Mouse (Mus musculus): Measurements from ENCODE around the gene Erp29. TPM values are rescaled to one million over a fixed set of nuclear protein-coding genes. Genes with fewer than 3 reads are reported as not detected.

Gene Erp29
- polyA plus RNA-seq (2012; ENCODE audit: low replicate concordance): 380 and 386 TPM in 2 replicates

GRCm38 (mm10) chr5:121452026-121452869 lies at the start of gene Erp29:
Gene Erp29, minus strand, starts transcription at chr5:121452506.

DNA sequence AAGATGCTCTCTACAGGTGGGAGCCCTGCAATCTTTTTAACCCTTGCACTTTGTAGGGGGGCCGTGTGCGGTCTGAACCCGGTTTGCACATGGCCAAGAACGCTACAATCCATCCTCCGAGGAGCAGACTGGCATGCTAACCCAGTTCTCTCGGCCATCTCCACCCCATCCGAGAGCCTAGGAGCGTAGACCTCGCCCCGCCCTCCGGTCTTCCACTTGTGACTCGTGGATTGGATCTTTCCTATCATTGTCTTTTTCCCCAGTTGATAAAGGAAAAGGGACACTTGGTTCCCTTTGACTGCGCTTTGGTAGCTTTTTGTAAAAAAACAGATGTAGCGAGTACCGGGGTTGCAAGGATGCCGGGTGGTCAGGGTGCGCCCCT lies 671 bp downstream of the Erp29 start, which contains the start of gene Tmem116:
Gene Tmem116, plus strand, starts transcription at position 250 of the 382 bp plus-strand sequence.

GRCm38 (mm10) chr5:121397187-121398145 lies 54.8 kb downstream of the Erp29 start, which contains the start of gene Naa25:
Gene Naa25, plus strand, starts transcription at chr5:121397936.

DNA sequence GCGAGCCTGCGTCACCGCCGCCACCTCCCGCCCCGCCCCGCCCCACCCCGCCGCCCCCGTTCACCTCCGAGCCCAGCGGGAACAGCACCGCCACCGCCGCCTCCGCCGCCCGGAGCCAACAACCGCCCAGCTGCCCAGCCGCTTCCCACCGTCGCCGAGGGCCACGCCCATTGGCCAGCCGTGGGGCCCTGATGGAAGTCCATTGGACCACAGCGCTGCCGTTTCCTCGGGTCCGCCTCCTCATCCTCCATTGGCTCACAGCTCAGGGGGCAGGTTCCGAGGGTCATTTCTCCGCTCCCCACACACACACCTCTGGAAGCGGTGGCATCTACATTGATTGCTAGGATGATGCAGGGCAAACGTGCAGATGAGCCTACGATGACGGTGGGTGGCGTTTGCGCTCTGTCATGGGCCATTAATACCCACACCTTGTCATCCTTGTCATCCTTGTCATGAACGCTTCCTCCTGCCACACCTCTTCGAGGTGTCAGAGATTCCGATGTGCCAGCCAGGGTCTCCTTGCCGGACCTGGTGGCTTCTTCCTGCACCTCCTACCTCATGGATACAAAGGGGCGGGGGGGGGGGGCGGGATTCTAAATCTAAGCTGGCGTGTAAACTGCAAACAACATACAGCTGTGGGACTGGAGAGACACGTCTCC lies 66.7 kb downstream of the Erp29 start, which contains the start of gene Trafd1:
Gene Trafd1, minus strand, starts transcription at position 172 of the 659 bp plus-strand sequence.

Other genes with a start within 250 kb of the Erp29 start
- 52.1 and 249 TPM in 2 replicates for gene Rpl6, start 248.0 kb downstream of the Erp29 start, polyA plus RNA-seq (2012; ENCODE audit: low replicate concordance)
- gene Hectd4, start 232.3 kb downstream of the Erp29 start, polyA plus RNA-seq (2012; ENCODE audit: low replicate concordance): 12.7 and 39.5 TPM in 2 replicates
- 15.5 and 31.7 TPM in 2 replicates for gene Trafd1, start 66.9 kb downstream of the Erp29 start, polyA plus RNA-seq (2012; ENCODE audit: low replicate concordance)
- 1.7 and 5.3 TPM in 2 replicates for gene Naa25, start 54.6 kb downstream of the Erp29 start, polyA plus RNA-seq (2012; ENCODE audit: low replicate concordance)
- gene Tmem116, start 613 bp downstream of the Erp29 start, polyA plus RNA-seq (2012; ENCODE audit: low replicate concordance): 0.27 and 1.1 TPM in 2 replicates
- not detected in 2 replicates for gene Adam1b, start 50.9 kb upstream of the Erp29 start, polyA plus RNA-seq (2012; ENCODE audit: low replicate concordance)
- gene Adam1a, start 93.0 kb upstream of the Erp29 start, polyA plus RNA-seq (2012; ENCODE audit: low replicate concordance): 0.09 and 0.36 TPM in 2 replicates
- gene Gm42878, start 93.0 kb upstream of the Erp29 start, polyA plus RNA-seq (2012; ENCODE audit: low replicate concordance): not detected in 2 replicates
- 24.9 and 74.3 TPM in 2 replicates for gene Mapkapk5, start 93.4 kb upstream of the Erp29 start, polyA plus RNA-seq (2012; ENCODE audit: low replicate concordance)
- 271 and 273 TPM in 2 replicates for gene Aldh2, start 141.3 kb upstream of the Erp29 start, polyA plus RNA-seq (2012; ENCODE audit: low replicate concordance)
- gene Acad12, start 166.4 kb upstream of the Erp29 start, polyA plus RNA-seq (2012; ENCODE audit: low replicate concordance): 0.84 and 0.98 TPM in 2 replicates
- gene Acad10, start 208.0 kb upstream of the Erp29 start, polyA plus RNA-seq (2012; ENCODE audit: low replicate concordance): 1.9 and 2.3 TPM in 2 replicates
- 8.3 and 14.7 TPM in 2 replicates for gene Brap, start 208.1 kb upstream of the Erp29 start, polyA plus RNA-seq (2012; ENCODE audit: low replicate concordance)